Mouse (Mus musculus) spleen, adult 2 months (tissue): Measurements from ENCODE around the gene Mmgt2. TPM values are rescaled to one million over a fixed set of nuclear protein-coding genes. Genes with fewer than 3 reads are reported as not detected.

ENCODE experiments used
- DNase-seq, 2 experiments: peaks; one replicate each; pipeline versions ENCODE4 v3.0.0 to v3.0.0-alpha.2; 2012 to 2021; ENCODE audit warnings: low spot score in 2 of 2, low read depth in 1 of 2
- H3K27ac ChIP-seq: fragments of 200-500 bp; 2 replicates; pipeline ENCODE4 v1.5.1; 2012; ENCODE audit warnings: low read length, inconsistent platforms; ENCODE audit not compliant: insufficient read depth
- H3K27me3 ChIP-seq: fragments of 200-500 bp; 2 replicates; pipeline ENCODE4 v1.6.1; 2012; ENCODE audit warnings: mild to moderate bottlenecking, moderate library complexity, low read length, inconsistent platforms; ENCODE audit not compliant: control insufficient read depth, insufficient read depth
- H3K36me3 ChIP-seq: fragments of 200-500 bp; 2 replicates; pipeline ENCODE4 v1.6.1; 2012; ENCODE audit warnings: mild to moderate bottlenecking, low read length, inconsistent platforms; ENCODE audit not compliant: control insufficient read depth, insufficient read depth
- H3K4me1 ChIP-seq: fragments of 200-500 bp; 2 replicates; pipeline ENCODE4 v1.6.1; 2011; ENCODE audit warnings: inconsistent platforms; ENCODE audit not compliant: control insufficient read depth, insufficient read depth, insufficient read length
- H3K4me3 ChIP-seq: fragments of 200-500 bp; 2 replicates; pipeline ENCODE4 v1.5.1; 2011; ENCODE audit warnings: mild to moderate bottlenecking, inconsistent platforms; ENCODE audit not compliant: insufficient read depth, insufficient read length; ENCODE audit errors: extremely low read depth
- CTCF ChIP-seq: fragments of 200-500 bp; IDR thresholded peaks from 2 replicates; pipeline ENCODE4 v1.5.1; 2011; ENCODE audit warnings: mild to moderate bottlenecking, inconsistent platforms; ENCODE audit not compliant: insufficient read depth, insufficient read length, insufficient replicate concordance; ENCODE audit errors: extremely low read depth
- POLR2A ChIP-seq: fragments of 200-500 bp; IDR thresholded peaks from 2 replicates; pipeline ENCODE4 v1.6.1; 2011; ENCODE audit warnings: low read depth, low read length, inconsistent platforms
- WGBS: fragments of 180-500 bp; shearing (Covaris S2); methylation state at CpG from one replicate; pipeline ENCODE4 v1.1.7; 2018; 5-methylcytosine and 5-hydroxymethylcytosine counted together
- polyA plus RNA-seq: library from polyadenylated mRNA; depleted of rRNA; stranded (reverse); fragments of >200 nt; gene quantifications from 2 replicates; pipeline ENCODE4 v1.2.3, GENCODE M21; 2012; rRNA removed

Gene Mmgt2
- polyA plus RNA-seq, 1 experiment: 22.3 TPM

- no peaks in the 10 kb centered on the region; the same call in 1 of the 2 replicates for H3K4me1 ChIP-seq
- no peak for TF ChIP-seq POLR2A
- no peak for TF ChIP-seq CTCF
- no peaks in the 10 kb centered on the region for H3K36me3 ChIP-seq
- no peaks in the 10 kb centered on the region for H3K27me3 ChIP-seq
- no peak overlapping the region for H3K4me3 ChIP-seq
- 79% methylated on average over 7 of the region's 7 CpGs for WGBS
- H3K27ac ChIP-seq: no peak overlapping the region
- no peak for DNase-seq
Observed at GRCm38 (mm10) chr11:62708252-62708651, 59.8 kb downstream of the Mmgt2 start.

GRCm38 (mm10) chr11:62710657-62711056 lies 62.2 kb downstream of the Mmgt2 start:
- no peak for DNase-seq
- Histone ChIP-seq H3K4me3 (no peak overlapping the region), H3K27ac (no peak overlapping the region), H3K4me1 (no peaks in the 10 kb centered on the region; the same call in 1 of the 2 replicates), H3K36me3 (no peaks in the 10 kb centered on the region), H3K27me3 (no peaks in the 10 kb centered on the region)
- TF ChIP-seq POLR2A (no peak), CTCF (no peak)
- 91% methylated on average over 5 of the region's 5 CpGs for WGBS

Other genes starting within 250 kb of the Mmgt2 start
- gene Pigl, start 190.2 kb upstream of the Mmgt2 start, polyA plus RNA-seq: 4.1 and 4.5 TPM in 2 replicates
- gene Ncor1, start 190.1 kb upstream of the Mmgt2 start, polyA plus RNA-seq: 78.5 and 84.5 TPM in 2 replicates
- gene Cenpv, start 109.4 kb upstream of the Mmgt2 start, polyA plus RNA-seq: 8.5 and 9.4 TPM in 2 replicates
- gene Ubb, start 97.5 kb upstream of the Mmgt2 start, polyA plus RNA-seq: 1,229 and 1,312 TPM in 2 replicates
- gene Trpv2, start 74.2 kb upstream of the Mmgt2 start, polyA plus RNA-seq: 35.4 and 39.8 TPM in 2 replicates
- gene Lrrc75a, start 141 bp upstream of the Mmgt2 start, polyA plus RNA-seq: 6.6 and 9.4 TPM in 2 replicates
- 1.5 and 1.8 TPM in 2 replicates for gene Zfp287, start 83.2 kb downstream of the Mmgt2 start, polyA plus RNA-seq
- gene Gm10428, start 104.4 kb downstream of the Mmgt2 start, polyA plus RNA-seq: not detected in 2 replicates
- 0.15 and 0.64 TPM in 2 replicates for gene Zfp286, start 140.8 kb downstream of the Mmgt2 start, polyA plus RNA-seq
- 0.74 TPM in 2 replicates for gene Trim16, start 171.6 kb downstream of the Mmgt2 start, polyA plus RNA-seq
- 0.69 and 1.1 TPM in 2 replicates for gene Fbxw10, start 198.4 kb downstream of the Mmgt2 start, polyA plus RNA-seq
- 5.1 and 6.2 TPM in 2 replicates for gene Tvp23b, start 230.8 kb downstream of the Mmgt2 start, polyA plus RNA-seq